Mouse (Mus musculus) testis, adult 2 months (tissue): ENCODE measurements around the gene Htt. TPM values are rescaled to one million over a fixed set of nuclear protein-coding genes. Genes with fewer than 3 reads are reported as not detected.

Experiments used
- H3K27ac ChIP-seq: fragments of 200-500 bp; 2 replicates; pipeline ENCODE4 v1.5.1; 2012; ENCODE audit warnings: low read depth, low read length; ENCODE audit not compliant: control insufficient read depth, insufficient read depth
- H3K27me3 ChIP-seq: fragments of 200-500 bp; 2 replicates; pipeline ENCODE4 v1.6.1; 2012; ENCODE audit warnings: mild to moderate bottlenecking, low read length, moderate library complexity; ENCODE audit not compliant: control insufficient read depth, insufficient read depth
- H3K36me3 ChIP-seq: fragments of 200-500 bp; 2 replicates; pipeline ENCODE4 v1.6.1; 2012; ENCODE audit warnings: mild to moderate bottlenecking, low read length; ENCODE audit not compliant: control insufficient read depth, insufficient read depth
- H3K4me1 ChIP-seq: fragments of 200-500 bp; 2 replicates; pipeline ENCODE4 v1.6.1; 2012; ENCODE audit warnings: low read length; ENCODE audit not compliant: control insufficient read depth, insufficient read depth
- H3K4me3 ChIP-seq: fragments of 200-500 bp; 2 replicates; pipeline ENCODE4 v1.5.1; 2012; ENCODE audit warnings: low read depth, mild to moderate bottlenecking, low read length, moderate library complexity, mixed read lengths; ENCODE audit not compliant: control insufficient read depth
- CTCF ChIP-seq: fragments of 200-500 bp; IDR thresholded peaks from 2 replicates; pipeline ENCODE4 v1.5.1; 2012; ENCODE audit warnings: low read depth, mild to moderate bottlenecking, inconsistent platforms, low read length, moderate library complexity; ENCODE audit not compliant: control insufficient read depth, insufficient read depth, insufficient replicate concordance
- POLR2A ChIP-seq: fragments of 200-500 bp; IDR thresholded peaks from 2 replicates; pipeline ENCODE4 v1.6.1; 2012; ENCODE audit warnings: low read depth, mild to moderate bottlenecking, inconsistent platforms, low read length, moderate library complexity; ENCODE audit not compliant: control insufficient read depth
- polyA plus RNA-seq: library from polyadenylated mRNA; depleted of rRNA; stranded (reverse); fragments of >200 nt; gene quantifications from 2 replicates; pipeline ENCODE4 v1.2.3, GENCODE M21; 2012

Gene Htt
- polyA plus RNA-seq, 1 experiment: 18.1 TPM

GRCm38 (mm10) chr5:34908726-34909633 lies 147.4 kb downstream of the Htt start:
- TF ChIP-seq POLR2A: no peak
- TF ChIP-seq CTCF: no peak
- Histone ChIP-seq H3K4me3 (no peak overlapping the region), H3K36me3 (peaks cover 2% of the 10 kb centered on the region), H3K27me3 (no peaks in the 10 kb centered on the region), H3K4me1 (no peaks in the 10 kb centered on the region), H3K27ac (no peak overlapping the region)

GRCm38 (mm10) chr5:34909634-34910503 lies 148.3 kb downstream of the Htt start:
- Histone ChIP-seq H3K36me3 (peaks cover 2% of the 10 kb centered on the region), H3K4me1 (no peaks in the 10 kb centered on the region), H3K27ac (no peak overlapping the region), H3K27me3 (no peaks in the 10 kb centered on the region), H3K4me3 (no peak overlapping the region)
- TF ChIP-seq CTCF (no peak), POLR2A (no peak)

- H3K36me3 ChIP-seq: peaks cover 2% of the 10 kb centered on the region
- no peaks in the 10 kb centered on the region for H3K27me3 ChIP-seq
- H3K4me1 ChIP-seq: no peaks in the 10 kb centered on the region
- no peak overlapping the region for H3K4me3 ChIP-seq
- no peak overlapping the region for H3K27ac ChIP-seq
- TF ChIP-seq CTCF: no peak
- TF ChIP-seq POLR2A: no peak
These were observed 148.9 kb downstream of the Htt start for GRCm38 (mm10) chr5:34910504-34910815.

GRCm38 (mm10) chr5:34915801-34916200 lies 154.3 kb downstream of the Htt start:
- no peak overlapping the region for H3K27ac ChIP-seq
- no peaks in the 10 kb centered on the region for H3K4me1 ChIP-seq
- no peaks in the 10 kb centered on the region for H3K27me3 ChIP-seq
- H3K4me3 ChIP-seq: no peak overlapping the region
- H3K36me3 ChIP-seq: no peaks in the 10 kb centered on the region
- TF ChIP-seq CTCF: peak; percentile 67; the same call in 1 of the 2 replicates
- TF ChIP-seq POLR2A: no peak

- Histone ChIP-seq H3K4me3 (no peak overlapping the region), H3K4me1 (no peaks in the 10 kb centered on the region), H3K27ac (no peak overlapping the region), H3K36me3 (no peaks in the 10 kb centered on the region; the same call in 1 of the 2 replicates), H3K27me3 (no peaks in the 10 kb centered on the region)
- TF ChIP-seq POLR2A (no peak), CTCF (no peak)
These were observed 155.7 kb downstream of the Htt start for GRCm38 (mm10) chr5:34917234-34917655.

GRCm38 (mm10) chr5:34918785-34919184 lies 157.2 kb downstream of the Htt start:
- Histone ChIP-seq H3K36me3 (no peaks in the 10 kb centered on the region; the same call in 1 of the 2 replicates), H3K27ac (no peak overlapping the region), H3K4me3 (no peak overlapping the region), H3K27me3 (no peaks in the 10 kb centered on the region), H3K4me1 (no peaks in the 10 kb centered on the region)
- TF ChIP-seq CTCF: no peak
- no peak for TF ChIP-seq POLR2A

GRCm38 (mm10) chr5:34922531-34922930 lies 161.0 kb downstream of the Htt start:
- Histone ChIP-seq H3K4me3 (no peak overlapping the region), H3K27me3 (no peaks in the 10 kb centered on the region), H3K36me3 (no peaks in the 10 kb centered on the region; the same call in 1 of the 2 replicates), H3K4me1 (no peaks in the 10 kb centered on the region), H3K27ac (no peak overlapping the region)
- no peak for TF ChIP-seq POLR2A
- no peak for TF ChIP-seq CTCF
